Mouse (Mus musculus) intestine, embryonic 16.5 days (tissue): ENCODE results near the gene Pcnx4. TPM values are rescaled to one million over a fixed set of nuclear protein-coding genes. Genes with fewer than 3 reads are reported as not detected.
A peak's percentile ranks its signal among the peaks of the same experiment; 100 is the strongest.

ENCODE experiments used
- ATAC-seq: fragments of 200-750 bp; cut with Nextera tagmentation; 2 replicates; pipeline ENCODE4 v1.8.0; 2017; ENCODE audit warnings: moderate TSS enrichment, moderate library complexity
- H3K27ac ChIP-seq: fragments of 300-500 bp; sonication (generic); 2 replicates; pipeline ENCODE4 v1.5.1; 2014; ENCODE audit warnings: mild to moderate bottlenecking, low read length
- H3K27me3 ChIP-seq: fragments of 300-500 bp; sonication (generic); replicated peaks from 2 replicates; pipeline ENCODE4 v1.6.1; 2014; ENCODE audit warnings: low read length, control low read depth, mixed read lengths; ENCODE audit not compliant: control insufficient read depth, insufficient read depth
- H3K36me3 ChIP-seq: fragments of 300-500 bp; sonication (generic); 2 replicates; pipeline ENCODE4 v1.6.1; 2014; ENCODE audit warnings: low read length, control low read depth; ENCODE audit not compliant: control insufficient read depth, insufficient read depth
- H3K4me1 ChIP-seq: fragments of 300-500 bp; sonication (generic); 2 replicates; pipeline ENCODE4 v1.6.1; 2014; ENCODE audit warnings: low read length, control low read depth, mixed read lengths; ENCODE audit not compliant: control insufficient read depth, insufficient read depth
- H3K4me2 ChIP-seq: fragments of 300-500 bp; sonication (generic); 2 replicates; pipeline ENCODE4 v1.6.1; 2014; ENCODE audit warnings: low read depth, low read length, control low read depth
- H3K4me3 ChIP-seq: fragments of 300-500 bp; sonication (generic); 2 replicates; pipeline ENCODE4 v1.5.1; 2014; ENCODE audit warnings: mild to moderate bottlenecking, low read length
- H3K9ac ChIP-seq: fragments of 300-500 bp; sonication (generic); 2 replicates; pipeline ENCODE4 v1.6.1; 2014; ENCODE audit warnings: low read depth, low read length
- H3K9me3 ChIP-seq: fragments of 300-500 bp; sonication (generic); 2 replicates; pipeline ENCODE4 v1.6.1; 2016; ENCODE audit warnings: low read length, control low read depth; ENCODE audit not compliant: control insufficient read depth
- WGBS: fragments of 180-500 bp; shearing (Covaris S2); extraction: QIAGEN DNeasy Blood & Tissue Kit; methylation state at CpG from one replicate; pipeline ENCODE4 v1.1.7; 2014; 5-methylcytosine and 5-hydroxymethylcytosine counted together
- polyA plus RNA-seq: library from polyadenylated mRNA; unstranded; fragments of >200 nt; fragmentation: Nextera tagmentation; extraction: Ambion mirVana; gene quantifications from 2 replicates; pipeline ENCODE4 v1.2.1, GENCODE M21; 2015

Gene Pcnx4
- polyA plus RNA-seq: 6.7 and 6.8 TPM in 2 replicates

GRCm38 (mm10) chr12:72536021-72536597 lies at the start of gene Pcnx4:
Pcnx4 (plus strand) TSS chr12:72536383.
- H3K36me3 ChIP-seq: no peaks in the 10 kb centered on the region

GRCm38 (mm10) chr12:72487498-72487897 lies 48.7 kb upstream of the Pcnx4 start:
- Histone ChIP-seq H3K36me3 (no peaks in the 10 kb centered on the region), H3K27me3 (no peaks in the 10 kb centered on the region), H3K4me3 (no peak overlapping the region), H3K9me3 (no peaks in the 10 kb centered on the region), H3K27ac (no peak overlapping the region), H3K4me1 (no peaks in the 10 kb centered on the region), H3K9ac (no peak overlapping the region), H3K4me2 (no peak overlapping the region)
- 64% methylated on average over 3 of the region's 3 CpGs for WGBS
- no peak for ATAC-seq

More at GRCm38 (mm10) chr12:72536021-72536597, at the start of gene Pcnx4:
- Histone ChIP-seq H3K27ac (no peak within 1 kb of the TSS), H3K9ac (peak within 1 kb of the TSS; percentile 78), H3K4me3 (peak within 1 kb of the TSS; percentile 60), H3K4me2 (peak within 1 kb of the TSS; percentile 56), H3K4me1 (no peaks in the 10 kb centered on the region), H3K9me3 (no peaks in the 10 kb centered on the region), H3K27me3 (no peaks in the 10 kb centered on the region)
- ATAC-seq: peak; percentile 100
- under 1% methylated on average over 45 of the region's 45 CpGs for WGBS

- Histone ChIP-seq H3K27me3 (no peaks in the 10 kb centered on the region), H3K4me3 (no peak overlapping the region), H3K4me1 (no peaks in the 10 kb centered on the region), H3K9ac (no peak overlapping the region), H3K36me3 (no peaks in the 10 kb centered on the region), H3K4me2 (no peak overlapping the region), H3K9me3 (no peaks in the 10 kb centered on the region), H3K27ac (no peak overlapping the region)
- 70% methylated on average over 3 of the region's 3 CpGs for WGBS
- ATAC-seq: no peak
Observed at GRCm38 (mm10) chr12:72489995-72490394, 46.2 kb upstream of the Pcnx4 start.

GRCm38 (mm10) chr12:72491063-72491719 lies 45.0 kb upstream of the Pcnx4 start:
- Histone ChIP-seq H3K27me3 (no peaks in the 10 kb centered on the region), H3K4me1 (no peaks in the 10 kb centered on the region), H3K9ac (no peak overlapping the region), H3K4me2 (no peak overlapping the region), H3K36me3 (no peaks in the 10 kb centered on the region), H3K4me3 (no peak overlapping the region), H3K9me3 (no peaks in the 10 kb centered on the region), H3K27ac (no peak overlapping the region)
- 61% methylated on average over 3 of the region's 3 CpGs for WGBS
- no peak for ATAC-seq

- no peaks in the 10 kb centered on the region for H3K36me3 ChIP-seq
- H3K9me3 ChIP-seq: no peaks in the 10 kb centered on the region
- ATAC-seq: no peak
- no peaks in the 10 kb centered on the region for H3K4me1 ChIP-seq
- no peak overlapping the region for H3K27ac ChIP-seq
- 72% methylated on average over 12 of the region's 12 CpGs for WGBS
- no peaks in the 10 kb centered on the region for H3K27me3 ChIP-seq
- no peak overlapping the region for H3K4me3 ChIP-seq
- no peak overlapping the region for H3K4me2 ChIP-seq
- no peak overlapping the region for H3K9ac ChIP-seq
Observed at GRCm38 (mm10) chr12:72496866-72497600, 39.1 kb upstream of the Pcnx4 start.

- no peak overlapping the region for H3K9ac ChIP-seq
- no peaks in the 10 kb centered on the region for H3K9me3 ChIP-seq
- H3K4me3 ChIP-seq: no peak overlapping the region
- H3K4me2 ChIP-seq: no peak overlapping the region
- no peak for ATAC-seq
- no peaks in the 10 kb centered on the region for H3K36me3 ChIP-seq
- 78% methylated on average over 7 of the region's 7 CpGs for WGBS
- no peaks in the 10 kb centered on the region for H3K27me3 ChIP-seq
- no peaks in the 10 kb centered on the region for H3K4me1 ChIP-seq
- H3K27ac ChIP-seq: no peak overlapping the region
Observed at GRCm38 (mm10) chr12:72509606-72510005, 26.6 kb upstream of the Pcnx4 start.

- no peak overlapping the region for H3K27ac ChIP-seq
- ATAC-seq: no peak
- WGBS: 61% methylated on average over 3 of the region's 3 CpGs
- no peak overlapping the region for H3K4me3 ChIP-seq
- H3K4me2 ChIP-seq: no peak overlapping the region
- no peak overlapping the region for H3K9ac ChIP-seq
- H3K9me3 ChIP-seq: no peaks in the 10 kb centered on the region
- H3K36me3 ChIP-seq: no peaks in the 10 kb centered on the region
- no peaks in the 10 kb centered on the region for H3K4me1 ChIP-seq
- H3K27me3 ChIP-seq: no peaks in the 10 kb centered on the region
Observed at GRCm38 (mm10) chr12:72515446-72515845, 20.7 kb upstream of the Pcnx4 start.

- Histone ChIP-seq H3K9ac (no peak overlapping the region), H3K4me1 (no peaks in the 10 kb centered on the region), H3K27me3 (no peaks in the 10 kb centered on the region), H3K4me3 (no peak overlapping the region), H3K9me3 (no peaks in the 10 kb centered on the region), H3K4me2 (no peak overlapping the region), H3K27ac (no peak overlapping the region), H3K36me3 (no peaks in the 10 kb centered on the region)
- 76% methylated on average over 12 of the region's 12 CpGs for WGBS
- no peak for ATAC-seq
Observed at GRCm38 (mm10) chr12:72518114-72518728, 18.0 kb upstream of the Pcnx4 start.

- no peaks in the 10 kb centered on the region for H3K9me3 ChIP-seq
- WGBS: 72% methylated on average over 9 of the region's 9 CpGs
- no peaks in the 10 kb centered on the region for H3K36me3 ChIP-seq
- H3K27me3 ChIP-seq: no peaks in the 10 kb centered on the region
- H3K27ac ChIP-seq: no peak overlapping the region
- no peak overlapping the region for H3K4me3 ChIP-seq
- H3K4me2 ChIP-seq: no peak overlapping the region
- no peaks in the 10 kb centered on the region for H3K4me1 ChIP-seq
- ATAC-seq: no peak
- H3K9ac ChIP-seq: no peak overlapping the region
Observed at GRCm38 (mm10) chr12:72519352-72519751, 16.8 kb upstream of the Pcnx4 start.
